Mouse (Mus musculus): ENCODE data around the gene Ecsit.
A peak's percentile ranks its signal among the peaks of the same experiment; 100 is the strongest.

Ecsit gene

DNA sequence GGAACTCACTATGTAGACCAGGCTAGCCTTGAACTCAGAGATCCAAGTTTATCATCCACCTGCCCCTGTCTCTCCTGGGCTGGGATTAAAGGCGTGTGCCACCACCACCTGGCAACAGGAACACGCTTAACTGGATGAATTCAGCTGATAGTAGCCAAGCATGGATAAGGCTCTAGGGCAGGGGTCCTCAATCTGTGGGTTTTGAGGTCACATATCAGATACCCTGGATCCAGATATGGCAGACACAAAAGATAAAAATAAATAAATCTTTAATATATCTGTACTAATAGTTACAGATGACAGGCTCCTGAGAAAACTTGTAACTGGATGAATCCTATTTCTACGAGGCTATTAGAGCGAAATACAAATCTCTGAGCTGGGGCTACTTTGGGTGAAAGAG lies 30.4 kb upstream of the Ecsit start:
- TF ChIP-seq GATA4 (IDR thresholded peaks at IDR 0.05; ENCODE audit: insufficient replicate concordance, low read length), result no peak

GRCm38 (mm10) chr9:22108194-22108593 lies 23.0 kb upstream of the Ecsit start:
- TF ChIP-seq GATA4 (IDR thresholded peaks at IDR 0.05; ENCODE audit: insufficient replicate concordance, low read length), result no peak

DNA sequence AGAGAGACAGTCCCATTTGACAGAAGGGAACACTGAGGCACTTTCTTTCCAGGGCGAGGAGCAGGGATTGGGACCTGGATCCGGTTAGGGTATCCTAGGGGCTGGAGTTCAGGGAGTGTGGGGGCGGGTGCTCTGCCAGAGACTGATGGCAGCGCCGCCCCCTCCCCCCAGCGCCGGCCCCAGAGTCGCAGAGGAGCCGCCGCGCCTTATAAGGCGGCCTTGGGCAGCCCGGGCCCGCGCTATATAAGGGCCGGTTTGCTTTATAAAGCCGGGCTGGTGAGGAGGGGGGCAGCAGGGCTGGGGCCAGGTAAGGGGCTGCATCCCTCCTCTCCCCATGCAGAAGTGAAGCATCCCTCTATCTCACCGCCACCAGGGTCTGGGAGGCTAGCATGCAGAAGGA lies 14.7 kb upstream of the Ecsit start:
- no peak for TF ChIP-seq GATA4 (IDR thresholded peaks at IDR 0.05; ENCODE audit: insufficient replicate concordance, low read length)

DNA sequence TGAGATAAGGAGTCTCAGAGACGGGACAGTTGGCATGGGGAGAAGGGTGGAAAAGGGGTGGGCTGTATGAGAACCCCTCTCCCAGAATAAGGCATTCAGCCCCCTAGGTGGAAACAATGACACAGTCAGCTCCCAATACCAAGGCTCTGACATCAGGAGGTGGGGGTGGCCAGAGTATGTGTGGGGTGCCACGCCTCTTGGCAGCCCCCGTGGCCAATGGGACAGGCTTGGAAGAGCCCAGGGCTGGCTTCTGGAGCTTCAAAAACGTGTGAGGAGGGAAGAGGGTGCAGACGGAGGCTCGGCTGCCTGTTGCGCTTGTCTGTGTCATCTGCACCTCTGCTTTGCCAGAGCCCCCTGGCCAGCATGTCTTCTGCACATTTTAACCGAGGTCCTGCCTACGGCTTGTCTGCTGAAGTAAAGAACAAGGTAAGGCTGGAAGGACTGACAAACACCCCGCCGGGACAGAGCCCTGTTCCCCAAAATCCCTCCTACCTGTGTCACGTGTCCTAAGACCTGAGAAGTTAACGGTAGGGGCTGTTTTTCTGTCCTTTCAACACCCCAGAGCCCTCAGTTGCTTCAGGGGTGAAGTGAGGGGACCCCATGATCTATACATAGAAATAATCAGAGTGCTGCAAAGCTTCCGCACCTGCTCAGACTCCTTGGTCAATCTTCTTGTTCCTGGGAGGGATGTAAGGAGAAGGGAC lies 13.9 kb upstream of the Ecsit start, which contains the start of gene Cnn1:
Gene Cnn1 (plus strand): TSS at position 224 of the 704 bp plus-strand sequence.
- no peak for TF ChIP-seq GATA4 (IDR thresholded peaks at IDR 0.05; ENCODE audit: insufficient replicate concordance, low read length)

DNA sequence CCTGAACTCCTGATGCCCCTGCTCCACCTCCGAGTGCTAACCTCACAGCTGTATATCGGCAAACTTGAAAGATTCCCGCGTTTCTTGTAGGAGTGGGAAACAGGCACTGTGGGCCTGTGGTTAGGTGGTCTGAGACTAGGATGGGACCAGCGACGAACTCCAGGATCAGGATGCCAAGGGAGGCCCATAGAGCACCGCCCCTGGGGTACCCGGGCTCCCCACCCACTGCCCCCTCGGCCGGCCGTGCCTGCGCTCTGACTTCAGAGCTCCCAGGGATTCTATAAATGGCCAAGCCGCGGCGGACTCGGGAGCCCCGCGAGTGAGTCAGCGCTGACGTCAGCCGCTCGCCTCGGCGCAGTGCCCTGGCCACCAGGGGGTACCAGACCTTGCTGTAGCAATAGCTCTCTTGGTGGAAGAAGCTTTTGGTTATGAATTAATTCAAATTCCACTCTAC lies 10.6 kb upstream of the Ecsit start:
- TF ChIP-seq GATA4 (IDR thresholded peaks at IDR 0.05; ENCODE audit: insufficient replicate concordance, low read length), result no peak

DNA sequence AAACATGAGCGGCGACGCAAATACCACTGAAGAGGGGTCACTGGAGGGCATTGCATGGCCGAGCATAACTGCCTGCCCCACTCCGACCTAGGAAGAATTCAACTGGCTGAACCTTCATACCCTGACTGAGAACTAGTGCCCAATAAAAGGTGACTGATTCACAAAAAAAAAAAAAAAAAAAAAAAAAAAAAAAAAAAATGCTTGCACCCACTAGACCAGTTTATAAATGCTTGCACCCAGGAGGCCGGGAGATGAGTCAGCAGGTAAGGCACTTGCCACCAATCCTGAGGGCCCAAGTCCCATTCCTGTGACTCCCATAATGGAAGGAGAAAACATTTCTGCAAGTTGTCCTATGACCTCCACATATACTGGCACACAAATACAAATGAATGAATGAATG lies 7.5 kb upstream of the Ecsit start:
- TF ChIP-seq GATA4 (IDR thresholded peaks at IDR 0.05; ENCODE audit: insufficient replicate concordance, low read length), result no peak

DNA sequence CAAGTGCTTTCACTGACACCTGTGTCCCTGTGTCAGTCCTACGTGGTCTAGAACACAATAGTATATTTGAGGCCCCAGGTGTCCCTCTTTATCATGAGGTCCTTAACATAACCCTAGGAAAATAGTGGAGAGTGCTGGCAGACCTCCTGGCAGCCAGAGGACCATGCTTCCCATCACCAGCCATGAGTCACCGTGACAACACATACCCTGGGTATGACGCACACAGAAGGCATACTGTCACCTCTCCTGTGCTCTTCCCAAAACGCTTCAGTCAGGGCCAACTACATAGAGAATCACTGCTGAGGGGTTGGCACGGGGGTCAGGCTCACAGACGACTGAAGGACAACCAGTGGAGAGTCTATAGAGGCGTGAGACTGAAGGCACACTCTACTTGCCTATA lies 4.7 kb upstream of the Ecsit start:
- TF ChIP-seq GATA4 (IDR thresholded peaks at IDR 0.05; ENCODE audit: insufficient replicate concordance, low read length), result no peak

- no peak for TF ChIP-seq GATA4 (IDR thresholded peaks at IDR 0.05; ENCODE audit: insufficient replicate concordance, low read length)
Observed at GRCm38 (mm10) chr9:22089281-22089680, 4.0 kb upstream of the Ecsit start.

DNA sequence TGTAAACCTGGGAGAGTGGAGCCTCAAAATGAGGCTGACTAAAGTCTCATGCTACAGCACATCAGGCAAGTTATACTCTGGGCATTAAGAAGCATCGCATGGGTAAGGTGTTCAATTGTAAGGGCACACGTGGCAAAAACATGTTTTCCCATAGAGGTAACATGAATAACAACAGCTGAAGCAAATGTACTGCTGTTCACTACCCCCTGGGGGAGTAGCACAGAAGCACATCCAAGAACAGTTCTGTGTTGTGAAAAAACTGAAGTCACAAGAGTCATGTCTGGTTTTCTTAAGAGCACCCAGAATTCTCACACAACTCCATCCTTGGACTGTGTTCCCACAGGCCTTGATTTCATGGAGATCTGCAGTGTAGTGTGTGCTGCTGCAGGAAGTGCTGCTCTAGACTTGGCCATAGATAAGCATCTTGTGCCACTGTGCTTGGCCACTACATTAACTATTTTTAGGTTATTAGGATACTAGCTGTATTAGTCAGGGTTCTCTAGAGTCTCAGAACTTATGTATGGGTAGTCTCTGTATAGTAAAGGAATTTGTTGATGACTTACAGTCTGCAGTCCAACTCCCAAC lies 1.9 kb upstream of the Ecsit start:
- no peak for TF ChIP-seq GATA4 (IDR thresholded peaks at IDR 0.05; ENCODE audit: insufficient replicate concordance, low read length)

- no peak for TF ChIP-seq GATA4 (IDR thresholded peaks at IDR 0.05; ENCODE audit: insufficient replicate concordance, low read length)
Observed at GRCm38 (mm10) chr9:22086012-22086411, 774 bp upstream of the Ecsit start.

- no peak for TF ChIP-seq GATA4 (IDR thresholded peaks at IDR 0.05; ENCODE audit: insufficient replicate concordance, low read length)
Observed at GRCm38 (mm10) chr9:22084667-22085021, 594 bp downstream of the Ecsit start.

- no peak for TF ChIP-seq GATA4 (IDR thresholded peaks at IDR 0.05; ENCODE audit: insufficient replicate concordance, low read length)
Observed at GRCm38 (mm10) chr9:22076223-22076622, 9.0 kb downstream of the Ecsit start.

GRCm38 (mm10) chr9:22072276-22072675 lies 13.0 kb downstream of the Ecsit start:
- no peak for TF ChIP-seq GATA4 (IDR thresholded peaks at IDR 0.05; ENCODE audit: insufficient replicate concordance, low read length)

DNA sequence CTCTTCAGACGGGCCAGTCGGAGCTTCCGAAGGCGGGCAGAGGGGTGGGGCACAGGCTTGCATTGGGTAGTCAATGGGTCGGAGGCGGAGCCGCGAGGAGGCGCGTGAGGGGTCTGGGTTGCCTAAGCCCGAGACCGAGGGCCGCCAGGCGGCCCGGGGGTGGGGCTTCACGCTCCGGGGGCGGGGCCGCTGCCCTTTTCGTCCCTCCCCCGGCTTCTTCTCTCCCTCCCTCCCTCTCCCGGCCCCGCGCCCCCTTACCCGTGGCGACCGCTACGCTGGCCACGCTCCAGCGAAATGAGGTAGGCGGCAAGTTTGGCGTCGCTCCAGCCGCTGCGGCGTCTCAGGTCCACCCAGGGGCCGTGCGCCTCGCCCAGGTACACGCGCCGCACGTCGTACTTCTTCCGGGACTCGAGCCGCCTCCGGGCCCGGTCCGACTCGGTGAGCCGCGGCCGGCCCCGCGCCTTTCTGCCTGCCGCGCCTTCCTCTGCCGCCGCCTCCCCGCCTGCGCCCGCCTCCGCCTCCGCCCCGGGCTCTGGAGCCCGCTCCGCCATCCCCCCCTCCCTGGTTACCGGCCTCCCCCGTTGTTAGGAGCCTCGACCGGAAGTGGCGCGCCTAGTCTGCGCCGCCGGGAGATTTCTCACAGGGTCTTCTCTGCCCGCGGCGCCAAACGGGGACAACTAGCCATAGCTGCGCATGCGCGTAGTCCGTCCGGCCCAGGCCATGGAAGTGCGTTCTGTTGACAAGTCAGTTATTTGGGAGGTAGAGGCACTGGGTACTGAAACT lies 14.3 kb downstream of the Ecsit start, which contains the start of the genes Gm49318 and Zfp653:
Gene Gm49318 (minus strand): TSS at position 469 of the 783 bp plus-strand sequence.
Gene Zfp653 (minus strand): TSS at position 586 of the 783 bp plus-strand sequence.
- TF ChIP-seq GATA4 (IDR thresholded peaks at IDR 0.05; ENCODE audit: insufficient replicate concordance, low read length), result peak; percentile 8; the same call in 1 of the 2 replicates

- no peak for TF ChIP-seq GATA4 (IDR thresholded peaks at IDR 0.05; ENCODE audit: insufficient replicate concordance, low read length)
Observed at GRCm38 (mm10) chr9:22069881-22070553, 15.2 kb downstream of the Ecsit start.
